Mouse (Mus musculus) embryonic facial prominence, embryonic 11.5 days (tissue): ENCODE measurements around the gene Vps18. TPM values are rescaled to one million over a fixed set of nuclear protein-coding genes. Genes with fewer than 3 reads are reported as not detected.

Experiments used
- ATAC-seq: fragments of 200-750 bp; cut with Nextera tagmentation; replicated peaks from 2 replicates; pipeline ENCODE4 v1.8.0; 2017; ENCODE audit warnings: low read depth; ENCODE audit not compliant: insufficient number of reproducible peaks, low FRiP score, low TSS enrichment
- DNase-seq: peaks from one replicate; pipeline ENCODE4 v3.0.0-alpha.2; 2015; ENCODE audit warnings: low spot score
- H3K27ac ChIP-seq: fragments of 300-500 bp; sonication (generic); replicated peaks from 2 replicates; pipeline ENCODE4 v1.5.1; 2014; ENCODE audit warnings: mild to moderate bottlenecking, low read depth, low read length, control low read depth
- H3K27me3 ChIP-seq: fragments of 300-500 bp; sonication (generic); 2 replicates; pipeline ENCODE4 v1.6.1; 2014; ENCODE audit warnings: mild to moderate bottlenecking, low read length, moderate library complexity, mixed read lengths; ENCODE audit not compliant: control insufficient read depth, insufficient read depth
- H3K36me3 ChIP-seq: fragments of 300-500 bp; sonication (generic); replicated peaks from 2 replicates; pipeline ENCODE4 v1.6.1; 2014; ENCODE audit warnings: low read depth, mild to moderate bottlenecking, low read length, moderate library complexity, mixed read lengths; ENCODE audit not compliant: control insufficient read depth, insufficient read depth
- H3K4me1 ChIP-seq: fragments of 300-500 bp; sonication (generic); 2 replicates; pipeline ENCODE4 v1.6.1; 2014; ENCODE audit warnings: low read length, mixed read lengths; ENCODE audit not compliant: control insufficient read depth, insufficient read depth
- H3K4me2 ChIP-seq: fragments of 300-500 bp; sonication (generic); 2 replicates; pipeline ENCODE4 v1.6.1; 2014; ENCODE audit warnings: low read depth, mild to moderate bottlenecking, control low read depth, low read length, moderate library complexity
- H3K4me3 ChIP-seq: fragments of 300-500 bp; sonication (generic); 2 replicates; pipeline ENCODE4 v1.5.1; 2014; ENCODE audit warnings: low read depth, low read length, control low read depth
- H3K9ac ChIP-seq: fragments of 300-500 bp; sonication (generic); replicated peaks from 2 replicates; pipeline ENCODE4 v1.6.1; 2014; ENCODE audit warnings: mild to moderate bottlenecking, control low read depth, low read length
- H3K9me3 ChIP-seq: fragments of 300-500 bp; sonication (generic); replicated peaks from 2 replicates; pipeline ENCODE4 v1.6.1; 2016; ENCODE audit warnings: mild to moderate bottlenecking, low read length, inconsistent platforms, mixed read lengths; ENCODE audit not compliant: control insufficient read depth
- WGBS: fragments of 180-500 bp; shearing (Covaris S2); extraction: QIAGEN DNeasy Blood & Tissue Kit; methylation state at CpG from one replicate; pipeline ENCODE4 v1.1.7; 2014; 5-methylcytosine and 5-hydroxymethylcytosine counted together
- polyA plus RNA-seq: library from polyadenylated mRNA; unstranded; fragments of >200 nt; fragmentation: Nextera tagmentation; extraction: Ambion mirVana; gene quantifications from 2 replicates; pipeline ENCODE4 v1.2.1, GENCODE M21; 2014

Gene Vps18
- polyA plus RNA-seq, 1 experiment from 2014 or later: 9.2 TPM

DNA sequence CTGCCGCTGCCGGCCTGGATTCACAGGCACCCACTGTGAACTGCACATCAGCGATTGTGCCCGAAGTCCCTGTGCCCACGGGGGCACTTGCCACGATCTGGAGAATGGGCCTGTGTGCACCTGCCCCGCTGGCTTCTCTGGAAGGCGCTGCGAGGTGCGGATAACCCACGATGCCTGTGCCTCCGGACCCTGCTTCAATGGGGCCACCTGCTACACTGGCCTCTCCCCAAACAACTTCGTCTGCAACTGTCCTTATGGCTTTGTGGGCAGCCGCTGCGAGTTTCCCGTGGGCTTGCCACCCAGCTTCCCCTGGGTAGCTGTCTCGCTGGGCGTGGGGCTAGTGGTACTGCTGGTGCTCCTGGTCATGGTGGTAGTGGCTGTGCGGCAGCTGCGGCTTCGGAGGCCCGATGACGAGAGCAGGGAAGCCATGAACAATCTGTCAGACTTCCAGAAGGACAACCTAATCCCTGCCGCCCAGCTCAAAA, 43.7 kb downstream of the Vps18 start:
- no peaks in the 10 kb centered on the region for H3K36me3 ChIP-seq
- H3K9me3 ChIP-seq: no peaks in the 10 kb centered on the region
- no peak overlapping the region for H3K27ac ChIP-seq
- H3K4me1 ChIP-seq: no peaks in the 10 kb centered on the region
- H3K4me3 ChIP-seq: no peak overlapping the region
- no peak for DNase-seq
- 76% methylated on average over 24 of the region's 24 CpGs for WGBS
- H3K4me2 ChIP-seq: no peak overlapping the region
- peaks cover 28% of the 10 kb centered on the region for H3K27me3 ChIP-seq
- H3K9ac ChIP-seq: no peak overlapping the region
- no peak for ATAC-seq

DNA sequence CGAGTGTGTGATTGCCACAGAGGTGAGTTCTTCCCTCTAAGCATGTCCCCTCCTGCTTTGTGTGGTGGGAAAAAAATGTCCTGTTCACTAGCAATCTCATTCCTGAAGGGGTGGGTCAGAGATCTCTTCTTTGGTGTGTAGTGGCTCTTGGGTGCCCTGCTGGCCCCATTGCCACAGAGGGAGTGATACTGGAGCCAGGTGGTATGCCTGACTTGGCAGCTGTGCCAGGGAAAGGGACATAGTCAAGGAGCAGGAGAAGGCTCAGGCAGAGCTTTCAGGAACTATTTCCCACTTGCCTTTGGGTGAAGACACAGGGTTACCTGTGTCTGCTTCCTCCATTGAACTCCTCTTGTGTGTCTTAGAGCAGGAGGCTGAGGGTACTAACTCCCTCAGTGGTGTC, 45.6 kb downstream of the Vps18 start:
- Histone ChIP-seq H3K4me1 (peaks cover 3% of the 10 kb centered on the region; the same call in 1 of the 2 replicates), H3K4me2 (no peak overlapping the region), H3K4me3 (no peak overlapping the region), H3K9ac (no peak overlapping the region), H3K27me3 (peaks cover 13% of the 10 kb centered on the region), H3K9me3 (no peaks in the 10 kb centered on the region), H3K27ac (no peak overlapping the region), H3K36me3 (no peaks in the 10 kb centered on the region)
- 31% methylated on average over 1 of the region's 1 CpGs for WGBS
- ATAC-seq: no peak
- no peak for DNase-seq

DNA sequence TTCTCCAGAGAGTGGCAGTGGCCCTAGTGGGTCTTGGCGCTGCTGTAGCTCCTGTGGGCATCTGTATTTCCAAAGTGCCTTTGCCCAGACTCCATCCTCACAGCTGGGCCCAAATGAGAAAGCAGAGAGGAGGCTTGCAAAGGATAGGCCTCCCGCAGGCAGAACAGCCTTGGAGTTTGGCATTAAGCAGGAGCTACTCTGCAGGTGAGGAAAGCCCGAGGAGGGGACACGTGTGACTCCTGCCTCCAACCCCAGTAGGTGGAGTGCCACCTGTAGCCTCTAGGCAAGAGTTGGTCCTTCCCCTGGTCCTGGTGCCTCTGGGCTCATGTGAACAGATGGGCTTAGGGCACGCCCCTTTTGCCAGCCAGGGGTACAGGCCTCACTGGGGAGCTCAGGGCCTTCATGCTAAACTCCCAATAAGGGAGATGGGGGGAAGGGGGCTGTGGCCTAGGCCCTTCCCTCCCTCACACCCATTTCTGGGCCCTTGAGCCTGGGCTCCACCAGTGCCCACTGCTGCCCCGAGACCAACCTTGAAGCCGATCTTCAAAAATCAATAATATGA, 46.5 kb downstream of the Vps18 start:
- 69% methylated on average over 7 of the region's 7 CpGs for WGBS
- H3K27ac ChIP-seq: no peak overlapping the region
- H3K27me3 ChIP-seq: peaks cover 9% of the 10 kb centered on the region
- no peak overlapping the region for H3K4me3 ChIP-seq
- H3K36me3 ChIP-seq: no peaks in the 10 kb centered on the region
- no peak for DNase-seq
- ATAC-seq: no peak
- no peak overlapping the region for H3K4me2 ChIP-seq
- H3K9ac ChIP-seq: no peak overlapping the region
- H3K9me3 ChIP-seq: no peaks in the 10 kb centered on the region
- H3K4me1 ChIP-seq: peaks cover 3% of the 10 kb centered on the region; the same call in 1 of the 2 replicates

DNA sequence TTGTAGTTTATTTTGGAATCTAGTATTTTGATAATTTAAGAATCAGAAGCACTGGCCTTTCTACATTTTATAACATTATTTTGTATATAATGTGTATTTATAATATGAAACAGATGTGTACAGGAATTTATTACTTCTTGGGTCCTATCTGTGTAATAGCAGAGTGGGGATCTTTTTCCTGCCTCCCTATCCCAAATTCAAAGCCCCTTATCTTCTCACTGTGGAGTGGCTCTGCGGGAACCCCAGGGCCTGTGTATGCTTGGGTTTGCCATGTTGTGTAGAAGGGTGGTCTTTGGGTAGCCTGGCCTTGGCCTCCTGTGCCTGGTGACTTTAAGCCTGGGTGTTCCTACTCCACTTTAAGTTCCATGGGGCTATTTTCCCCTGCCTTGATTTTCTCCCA, 47.0 kb downstream of the Vps18 start:
- Histone ChIP-seq H3K4me3 (no peak overlapping the region), H3K9ac (no peak overlapping the region), H3K4me1 (peaks cover 3% of the 10 kb centered on the region; the same call in 1 of the 2 replicates), H3K36me3 (no peaks in the 10 kb centered on the region), H3K9me3 (no peaks in the 10 kb centered on the region), H3K27me3 (peaks cover 6% of the 10 kb centered on the region; the same call in 1 of the 2 replicates), H3K4me2 (no peak overlapping the region), H3K27ac (no peak overlapping the region)
- DNase-seq (no peak), ATAC-seq (no peak)
- 86% methylated on average over 1 of the region's 1 CpGs for WGBS

DNA sequence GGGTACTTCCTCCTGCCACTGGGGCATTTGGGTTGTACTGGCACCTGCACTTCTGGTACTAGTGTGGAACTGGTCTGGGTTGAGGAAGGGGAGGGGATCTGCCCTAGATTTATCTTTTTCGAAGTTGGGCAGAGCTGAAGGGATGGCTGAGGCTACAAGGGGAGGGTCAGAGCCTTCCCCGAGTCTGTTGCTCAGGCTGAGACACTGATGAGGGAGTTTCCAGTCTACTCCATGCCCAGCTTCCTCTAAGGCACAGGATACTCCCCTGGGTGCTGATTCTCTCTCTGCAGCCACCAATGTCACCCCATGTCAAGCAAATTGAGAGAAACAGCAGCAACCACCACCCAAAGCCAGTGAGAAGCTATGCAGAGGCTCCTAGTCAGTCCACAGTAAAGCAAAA, 47.5 kb downstream of the Vps18 start:
- Histone ChIP-seq H3K27me3 (peaks cover 2% of the 10 kb centered on the region; the same call in 1 of the 2 replicates), H3K4me1 (peaks cover 3% of the 10 kb centered on the region; the same call in 1 of the 2 replicates), H3K4me2 (no peak overlapping the region), H3K36me3 (no peaks in the 10 kb centered on the region), H3K27ac (no peak overlapping the region), H3K9me3 (no peaks in the 10 kb centered on the region), H3K4me3 (no peak overlapping the region), H3K9ac (no peak overlapping the region)
- DNase-seq (no peak), ATAC-seq (no peak)
- WGBS: 61% methylated on average over 2 of the region's 2 CpGs

DNA sequence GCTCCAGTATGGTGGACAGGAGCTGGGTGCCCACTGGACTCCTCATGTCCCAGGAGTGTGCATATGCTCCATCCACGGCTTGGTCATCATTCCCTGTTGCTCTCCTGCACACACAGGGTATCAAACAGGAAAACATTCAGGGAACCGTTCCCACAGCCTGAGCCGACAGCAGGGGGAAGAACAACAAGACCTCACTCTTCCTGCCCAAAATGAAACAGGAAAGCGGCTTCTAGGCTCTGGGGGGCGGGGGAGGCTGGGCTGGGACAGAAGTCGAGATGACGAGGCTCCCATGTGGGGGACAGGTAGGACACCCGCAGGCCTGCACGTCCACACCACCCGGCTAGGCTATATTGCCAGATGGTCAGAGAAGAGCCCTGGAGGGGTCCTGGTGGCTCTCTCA, 47.9 kb downstream of the Vps18 start:
- H3K27me3 ChIP-seq: no peaks in the 10 kb centered on the region
- DNase-seq (no peak), ATAC-seq (no peak)
- H3K4me3 ChIP-seq: no peak overlapping the region
- 62% methylated on average over 10 of the region's 10 CpGs for WGBS
- H3K36me3 ChIP-seq: no peaks in the 10 kb centered on the region
- peaks cover 3% of the 10 kb centered on the region; the same call in 1 of the 2 replicates for H3K4me1 ChIP-seq
- H3K27ac ChIP-seq: no peak overlapping the region
- no peak overlapping the region for H3K4me2 ChIP-seq
- no peak overlapping the region for H3K9ac ChIP-seq
- H3K9me3 ChIP-seq: no peaks in the 10 kb centered on the region

DNA sequence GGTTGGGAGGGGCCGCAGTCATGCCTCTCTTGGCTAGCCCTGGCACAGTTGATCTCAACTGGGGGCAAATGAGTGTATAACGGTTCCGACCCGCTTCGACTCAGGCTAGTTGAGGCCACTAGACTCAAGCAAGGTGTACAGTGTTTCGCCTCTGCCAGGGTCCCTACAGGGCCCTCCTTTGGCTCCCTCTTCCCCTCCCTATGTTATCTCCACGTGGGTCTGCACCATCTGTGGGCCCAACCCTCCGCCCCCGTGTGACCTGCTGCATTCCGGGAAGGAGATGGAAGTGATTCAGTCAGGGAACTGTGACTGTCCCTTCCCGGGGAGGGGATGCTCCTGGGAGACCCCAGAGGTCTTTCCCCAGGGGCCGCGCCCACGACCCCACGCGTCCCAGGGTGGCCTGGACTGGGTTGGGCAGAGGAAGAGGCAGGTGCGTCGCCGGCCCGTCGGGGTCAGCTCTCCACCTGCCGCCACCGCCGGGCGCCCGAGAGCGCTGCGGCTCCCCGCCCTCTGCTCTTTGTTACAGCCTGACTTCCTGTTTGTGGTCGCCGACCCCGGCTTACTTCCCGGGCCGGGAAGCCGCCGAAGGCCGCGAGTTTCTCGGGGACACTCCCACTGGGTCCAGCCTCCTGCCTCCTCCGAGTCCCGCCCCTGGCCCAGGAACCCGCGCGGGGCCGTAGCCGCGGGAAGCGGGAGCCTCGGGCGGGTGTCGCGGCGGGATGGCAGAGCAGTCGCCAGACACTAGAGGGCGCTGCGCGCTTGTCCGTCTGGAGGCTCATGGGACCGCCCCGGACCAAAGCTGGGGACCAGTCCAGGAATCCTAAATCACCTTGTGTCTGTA, 49.1 kb downstream of the Vps18 start:
- peaks cover 3% of the 10 kb centered on the region; the same call in 1 of the 2 replicates for H3K4me1 ChIP-seq
- WGBS: 9% methylated on average over 52 of the region's 60 CpGs
- DNase-seq: peak; percentile 92
- H3K4me2 ChIP-seq: peak overlapping the region; percentile 87
- no peaks in the 10 kb centered on the region for H3K9me3 ChIP-seq
- no peaks in the 10 kb centered on the region for H3K36me3 ChIP-seq
- H3K27ac ChIP-seq: no peak overlapping the region; the same call in 1 of the 2 replicates
- peak overlapping the region; percentile 49 for H3K4me3 ChIP-seq
- H3K27me3 ChIP-seq: no peaks in the 10 kb centered on the region
- ATAC-seq: peak; percentile 77
- peak overlapping the region; percentile 74 for H3K9ac ChIP-seq

DNA sequence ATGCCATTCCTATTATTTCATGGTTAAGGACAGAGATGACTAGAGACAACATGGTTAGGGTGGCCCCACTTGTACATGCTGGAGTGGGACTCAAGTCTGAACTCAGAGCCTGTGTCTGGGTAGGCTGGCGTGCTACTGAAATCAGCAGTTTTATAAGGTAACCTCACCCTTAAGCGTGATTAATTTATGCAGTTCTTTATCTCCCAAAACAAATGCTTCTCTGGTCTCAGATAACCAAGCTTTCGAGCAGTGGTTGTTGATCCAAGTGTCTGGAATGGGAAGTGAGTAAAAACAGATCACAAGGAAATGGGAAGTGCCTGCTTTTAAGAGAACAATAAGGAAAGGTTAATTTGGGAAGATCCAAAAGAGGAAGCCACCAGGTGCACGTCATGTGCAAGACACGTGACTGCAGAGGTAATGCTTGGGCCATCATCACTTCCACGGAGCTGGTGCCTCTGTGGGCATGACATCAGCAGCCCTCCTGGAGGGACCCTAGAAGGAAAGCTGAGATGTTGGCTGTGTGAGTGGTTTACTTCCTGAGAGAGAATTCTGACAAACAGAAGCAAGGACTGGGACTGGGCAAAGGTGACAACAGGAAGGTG, 56.1 kb downstream of the Vps18 start:
- ATAC-seq (no peak), DNase-seq (no peak)
- H3K4me3 ChIP-seq: no peak overlapping the region
- no peaks in the 10 kb centered on the region for H3K27me3 ChIP-seq
- WGBS: 55% methylated on average over 6 of the region's 6 CpGs
- H3K9me3 ChIP-seq: no peaks in the 10 kb centered on the region
- no peak overlapping the region for H3K4me2 ChIP-seq
- no peak overlapping the region for H3K9ac ChIP-seq
- no peak overlapping the region for H3K27ac ChIP-seq
- H3K36me3 ChIP-seq: no peaks in the 10 kb centered on the region
- H3K4me1 ChIP-seq: no peaks in the 10 kb centered on the region
